Mouse (Mus musculus) thymus, postnatal 25 days (tissue): ENCODE measurements around the gene Eif2a.
A peak's percentile ranks its signal among the peaks of the same experiment; 100 is the strongest.

Experiments used
- DNase-seq: peaks from one replicate; pipeline ENCODE4 v3.0.0; 2022

Gene Eif2a

GRCm38 (mm10) chr3:58525652-58526407 lies at the start of gene Eif2a, which contains the start of gene Serp1:
Gene Eif2a, plus strand, starts transcription at chr3:58525821.
Gene Serp1, minus strand, starts transcription at chr3:58525892.
- DNase-seq, result peak; percentile 98

- no peak for DNase-seq
These were observed 46.7 kb upstream of the Eif2a start for GRCm38 (mm10) chr3:58478755-58479455.

- DNase-seq, result peak; percentile 20
These were observed 39.7 kb upstream of the Eif2a start for GRCm38 (mm10) chr3:58485883-58486282.

- DNase-seq, result no peak
These were observed 38.5 kb upstream of the Eif2a start for GRCm38 (mm10) chr3:58487121-58487520.

GRCm38 (mm10) chr3:58487999-58488775 lies 37.4 kb upstream of the Eif2a start:
- no peak for DNase-seq

- DNase-seq, result peak; percentile 23
These were observed 34.8 kb upstream of the Eif2a start for GRCm38 (mm10) chr3:58490787-58491186.

- DNase-seq, result no peak
These were observed 32.0 kb upstream of the Eif2a start for GRCm38 (mm10) chr3:58493621-58494020.

- no peak for DNase-seq
These were observed 23.7 kb upstream of the Eif2a start for GRCm38 (mm10) chr3:58501961-58502360.

GRCm38 (mm10) chr3:58503720-58504333 lies 21.8 kb upstream of the Eif2a start:
- no peak for DNase-seq

GRCm38 (mm10) chr3:58504676-58505075 lies 20.9 kb upstream of the Eif2a start:
- no peak for DNase-seq

GRCm38 (mm10) chr3:58508020-58508750 lies 17.4 kb upstream of the Eif2a start:
- DNase-seq, result no peak

- peak; percentile 14 for DNase-seq
These were observed 14.0 kb upstream of the Eif2a start for GRCm38 (mm10) chr3:58511581-58511980.

GRCm38 (mm10) chr3:58512740-58513139 lies 12.9 kb upstream of the Eif2a start:
- DNase-seq, result no peak

- DNase-seq, result no peak
These were observed 12.1 kb upstream of the Eif2a start for GRCm38 (mm10) chr3:58513483-58513882.

- DNase-seq, result no peak
These were observed 9.5 kb upstream of the Eif2a start for GRCm38 (mm10) chr3:58515947-58516601.

GRCm38 (mm10) chr3:58516602-58516976 lies 9.0 kb upstream of the Eif2a start:
- DNase-seq, result no peak

- peak; percentile 13 for DNase-seq
These were observed 8.4 kb upstream of the Eif2a start for GRCm38 (mm10) chr3:58517258-58517657.

- DNase-seq, result no peak
These were observed 7.8 kb upstream of the Eif2a start for GRCm38 (mm10) chr3:58517800-58518199.

GRCm38 (mm10) chr3:58518962-58519361 lies 6.7 kb upstream of the Eif2a start:
- DNase-seq, result no peak

- DNase-seq, result no peak
These were observed 6.1 kb upstream of the Eif2a start for GRCm38 (mm10) chr3:58519536-58519935.

- DNase-seq, result no peak
These were observed 5.3 kb upstream of the Eif2a start for GRCm38 (mm10) chr3:58520286-58520685.

GRCm38 (mm10) chr3:58521361-58521760 lies 4.3 kb upstream of the Eif2a start:
- DNase-seq, result no peak
